Mouse (Mus musculus) retina, postnatal 7 days (tissue): ENCODE measurements around the gene Add1.
"Not testable (repeated sequence)": the region's sequence is repeated elsewhere in the genome, so short reads cannot be mapped to it uniquely, and the experiment has no call there.

Experiments
- DNase-seq: peaks from one replicate; pipeline ENCODE4 v3.0.0-alpha.2; 2012; ENCODE audit warnings: low read depth, low spot score

Gene Add1

GRCm38 (mm10) chr5:34550251-34550650, 23.2 kb upstream of the Add1 start:
- no peak for DNase-seq

GRCm38 (mm10) chr5:34551821-34552220, 21.6 kb upstream of the Add1 start:
- no peak for DNase-seq

DNA sequence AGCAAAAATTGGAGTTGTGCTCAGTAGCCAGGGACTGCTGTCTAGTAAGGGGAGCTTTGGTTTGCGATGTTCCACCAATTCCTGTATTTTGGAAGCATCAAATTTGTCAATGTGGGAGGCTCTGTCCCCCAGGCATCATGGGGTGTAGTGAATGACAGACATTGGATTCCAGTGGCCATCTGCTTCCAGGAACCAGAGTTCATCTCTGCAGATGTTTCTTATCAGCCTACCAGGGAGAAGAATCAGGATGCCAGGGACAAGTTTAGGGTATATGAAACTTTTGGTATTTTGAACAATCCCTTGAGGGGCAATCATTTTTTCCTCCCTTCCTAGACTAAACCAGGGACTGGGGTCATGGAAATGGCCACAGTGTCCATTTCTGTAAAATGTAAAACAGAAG, 9.6 kb upstream of the Add1 start:
- no peak for DNase-seq

DNA sequence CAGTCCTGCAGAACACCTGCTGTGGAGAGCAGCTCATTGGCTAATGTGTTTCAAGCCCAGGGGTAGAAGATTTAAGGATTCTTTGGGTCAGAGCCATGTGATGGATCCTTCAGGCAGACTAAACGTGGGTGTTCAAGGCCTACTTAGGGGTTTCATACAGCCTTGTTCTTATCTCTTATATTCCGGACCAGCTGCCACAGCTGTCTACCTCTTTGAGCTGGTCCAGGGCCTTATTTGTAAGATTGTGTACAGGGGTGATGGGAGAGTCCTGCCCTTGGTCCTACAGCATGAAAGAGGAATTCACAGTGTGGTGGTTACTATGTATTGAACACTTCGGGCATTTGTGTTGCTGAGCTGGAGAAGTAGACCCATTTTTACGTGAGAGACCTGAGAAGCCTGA, 9.2 kb upstream of the Add1 start:
- no peak for DNase-seq

DNA sequence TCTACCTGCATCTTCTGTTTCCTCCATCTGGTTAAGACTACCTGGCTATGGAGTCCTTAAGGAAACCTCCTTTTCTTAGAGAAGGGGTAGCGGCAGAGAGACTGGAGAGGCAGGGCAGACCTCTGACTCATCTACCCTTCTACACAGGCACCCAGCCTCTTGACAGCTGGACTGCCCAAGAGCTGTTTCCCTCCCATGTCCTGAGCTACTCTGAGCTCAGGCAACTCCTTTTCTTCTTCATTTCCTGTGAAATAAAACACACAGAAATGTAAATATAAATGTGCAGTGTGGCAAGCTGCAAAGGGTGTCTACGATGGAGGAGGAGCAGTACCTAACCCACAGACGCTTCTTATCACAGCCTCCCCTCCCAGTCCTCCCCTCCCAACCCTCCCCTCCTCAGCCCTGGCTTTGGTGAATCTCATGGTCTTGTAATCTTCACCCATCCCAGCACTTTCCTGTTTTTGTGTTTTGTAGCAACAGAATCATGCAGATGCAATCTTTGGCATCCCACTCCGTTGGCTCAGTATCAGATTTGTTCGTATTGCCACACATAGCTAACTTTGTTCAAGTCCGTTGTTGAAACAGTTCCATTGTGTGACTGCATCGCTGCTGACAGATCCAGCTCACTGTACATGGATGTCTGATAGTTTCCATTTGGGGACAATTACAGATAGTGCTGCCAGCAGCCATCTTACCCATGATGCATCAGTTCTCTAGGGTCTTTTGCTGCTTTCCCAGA, 7.8 kb upstream of the Add1 start:
- no peak for DNase-seq

GRCm38 (mm10) chr5:34571551-34571950, 1.9 kb upstream of the Add1 start:
- DNase-seq: no peak

DNA sequence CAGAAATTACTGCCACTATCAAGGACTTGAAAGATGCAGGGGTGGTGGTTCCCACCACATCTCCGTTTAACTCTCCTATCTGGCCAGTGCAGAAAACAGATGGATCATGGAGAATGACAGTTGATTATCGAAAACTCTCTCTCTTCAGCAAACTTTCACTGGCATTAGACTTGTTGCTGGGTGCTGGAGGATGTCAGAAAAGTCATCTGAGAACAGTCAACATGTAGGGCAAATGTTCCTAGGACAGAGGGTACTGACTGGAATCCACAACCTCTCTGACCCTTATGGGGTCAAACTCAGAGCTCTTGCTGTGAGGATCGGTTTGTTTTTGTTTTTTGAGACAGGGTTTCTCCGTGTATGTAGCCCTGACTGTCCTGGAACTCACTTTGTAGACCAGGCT, 896 bp upstream of the Add1 start:
- DNase-seq: not testable (repeated sequence)

DNA sequence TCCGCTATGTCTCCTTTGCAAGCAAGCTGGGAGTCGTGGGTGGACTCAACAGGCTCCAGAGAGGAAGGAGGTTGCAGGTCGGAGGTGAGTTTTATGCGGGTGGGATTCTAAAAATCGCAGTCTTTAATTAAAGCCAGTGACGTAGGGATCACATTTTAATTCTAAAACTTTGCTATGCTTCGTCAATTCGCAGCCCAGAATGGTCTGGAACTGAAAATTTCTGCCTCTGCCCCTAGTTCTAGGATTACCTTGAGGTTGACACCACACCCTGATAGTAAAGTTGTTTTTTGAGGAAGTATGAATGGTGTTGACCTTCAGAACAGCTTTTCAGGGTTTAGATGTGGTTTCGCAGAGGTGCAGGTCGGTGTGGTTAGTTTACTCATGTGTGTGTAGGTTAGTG, 1.3 kb downstream of the Add1 start:
- DNase-seq: no peak

DNA sequence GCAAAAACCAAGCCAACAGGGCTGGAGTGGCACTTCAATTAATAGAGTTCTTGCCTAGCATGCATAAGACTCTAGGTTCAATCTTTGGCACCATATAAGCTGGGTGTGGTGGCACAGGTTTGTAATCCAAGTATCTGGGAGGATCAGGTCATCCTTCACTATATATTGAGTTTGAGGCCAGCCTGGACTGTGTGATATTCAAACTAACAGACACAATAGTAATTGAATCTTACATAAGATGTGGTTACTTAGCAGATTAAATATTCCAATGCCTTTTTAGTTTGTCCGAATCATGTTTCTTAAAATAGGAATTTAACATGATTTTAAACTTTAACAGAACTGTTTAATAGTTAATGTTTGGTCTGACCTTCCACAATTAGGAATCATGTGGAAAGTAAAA, 2.8 kb downstream of the Add1 start:
- DNase-seq: no peak

DNA sequence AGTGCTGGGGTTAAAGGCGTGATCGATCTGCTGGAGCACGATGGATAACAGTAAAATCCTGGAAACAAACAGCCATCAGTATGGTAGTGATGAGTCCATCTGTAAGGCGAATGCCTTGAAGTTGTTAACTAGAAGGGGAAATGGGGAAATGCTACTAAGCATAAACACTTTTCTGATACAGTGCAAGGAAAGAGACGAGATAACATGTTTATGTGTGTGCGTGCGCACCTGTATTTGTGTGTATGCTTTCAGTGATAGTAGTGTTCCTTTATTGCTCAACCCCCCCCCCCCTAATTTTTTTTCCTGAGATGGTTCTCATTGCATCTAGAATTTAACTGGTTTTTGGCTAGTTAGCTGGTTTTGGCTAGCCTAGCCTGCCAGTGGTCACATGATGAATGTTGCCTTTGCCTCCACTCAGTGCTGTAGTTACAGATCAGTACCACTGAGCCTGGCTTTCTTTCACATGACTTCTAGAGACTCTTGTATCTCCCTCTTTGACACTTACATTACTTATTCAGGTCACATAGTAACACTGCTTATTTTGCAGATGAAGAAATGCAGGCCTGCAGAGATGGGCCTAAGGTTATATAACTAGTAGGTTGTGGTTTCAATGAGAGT, 4.7 kb downstream of the Add1 start:
- DNase-seq: no peak

DNA sequence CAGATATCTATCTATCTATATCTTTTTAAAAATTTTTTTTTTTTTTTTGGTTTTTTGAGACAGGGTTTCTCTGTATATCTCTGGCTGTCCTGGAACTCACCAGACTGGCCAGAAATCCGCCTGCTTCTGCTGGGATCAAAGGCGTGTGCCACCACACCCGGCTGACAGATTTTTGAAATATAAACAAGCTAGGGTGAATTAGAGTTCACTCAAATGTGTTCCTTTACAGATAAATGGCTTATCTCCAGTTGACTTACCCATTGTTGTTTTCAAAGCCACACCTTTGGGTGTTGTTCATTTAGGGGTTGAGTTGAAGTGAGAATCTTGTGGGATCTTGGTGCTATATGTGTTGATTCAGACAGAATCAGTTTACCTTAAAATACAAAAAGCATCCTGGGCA, 5.9 kb downstream of the Add1 start:
- DNase-seq: no peak

- DNase-seq: not testable (repeated sequence)
These were observed 8.3 kb downstream of the Add1 start for GRCm38 (mm10) chr5:34581671-34582313.

- DNase-seq: no peak
These were observed 8.8 kb downstream of the Add1 start for GRCm38 (mm10) chr5:34582314-34582675.

- no peak for DNase-seq
These were observed 11.8 kb downstream of the Add1 start for GRCm38 (mm10) chr5:34585216-34585615.

GRCm38 (mm10) chr5:34587881-34588280, 14.4 kb downstream of the Add1 start:
- DNase-seq: no peak

- DNase-seq: no peak
These were observed 16.6 kb downstream of the Add1 start for GRCm38 (mm10) chr5:34590059-34590458.

GRCm38 (mm10) chr5:34590702-34591101, 17.2 kb downstream of the Add1 start:
- DNase-seq: no peak

GRCm38 (mm10) chr5:34591388-34592004, 18.0 kb downstream of the Add1 start:
- DNase-seq: no peak

DNA sequence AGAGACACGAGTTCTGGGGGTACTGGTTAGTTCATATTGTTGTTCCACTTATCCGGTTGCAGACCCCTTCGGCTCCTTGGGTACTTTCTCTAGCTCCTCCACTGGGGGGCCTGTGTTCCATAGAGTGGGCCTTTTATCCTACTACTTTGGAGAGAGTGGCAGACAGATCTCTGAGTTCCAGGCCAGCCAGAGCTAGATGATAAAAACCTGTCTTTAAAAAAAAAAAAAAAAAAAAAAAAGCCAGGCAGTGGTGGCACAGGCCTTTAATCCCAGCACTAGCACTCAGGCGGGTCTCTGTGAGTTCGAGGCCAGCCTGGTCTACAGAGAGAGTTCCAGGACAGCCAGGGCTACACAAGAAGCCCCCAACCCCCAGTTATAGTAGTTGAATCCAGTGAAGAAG, 18.8 kb downstream of the Add1 start:
- not testable (repeated sequence) for DNase-seq

GRCm38 (mm10) chr5:34592666-34593065, 19.2 kb downstream of the Add1 start:
- no peak for DNase-seq

- DNase-seq: no peak
These were observed 19.8 kb downstream of the Add1 start for GRCm38 (mm10) chr5:34593202-34593727.

DNA sequence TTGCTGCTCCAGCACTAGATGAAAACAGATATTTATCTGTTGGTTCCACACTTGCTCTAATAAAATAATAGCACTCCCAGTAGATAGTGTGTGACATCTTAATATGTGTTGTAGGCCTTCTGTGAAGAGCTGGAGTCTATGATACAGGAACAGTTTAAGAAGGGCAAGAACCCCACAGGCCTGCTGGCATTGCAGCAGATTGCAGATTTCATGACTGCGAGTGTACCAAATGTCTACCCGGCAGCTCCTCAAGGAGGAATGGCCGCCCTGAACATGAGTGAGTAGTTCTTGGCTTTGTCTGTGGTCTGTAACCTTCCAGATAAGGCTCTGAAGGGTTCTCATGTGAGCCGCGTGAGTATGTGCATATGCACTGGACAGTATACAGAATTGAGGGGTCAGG, 31.1 kb downstream of the Add1 start:
- no peak for DNase-seq
